Mouse (Mus musculus) adrenal gland (tissue): Measurements from ENCODE around the gene Galns.
"Not testable (repeated sequence)": the region's sequence is repeated elsewhere in the genome, so short reads cannot be mapped to it uniquely, and the experiment has no call there.

Experiments used
- intact Hi-C: fragments of 180-260 bp; cut with DNase I; formaldehyde crosslinking; loops from one replicate; pipeline ENCODE4 v1.15.1; 2025

The Galns gene

GRCm38 (mm10) chr8:122600666-122601065 lies 10.6 kb downstream of the Galns start:
- intact Hi-C loops = no loop called here

- intact Hi-C loops = no loop called here
These were observed 15.2 kb downstream of the Galns start for GRCm38 (mm10) chr8:122596031-122596430.

- intact Hi-C loops = no loop called here
These were observed 17.3 kb downstream of the Galns start for GRCm38 (mm10) chr8:122593783-122594507.

- intact Hi-C loops = no loop called here
These were observed 18.0 kb downstream of the Galns start for GRCm38 (mm10) chr8:122593240-122593639.

GRCm38 (mm10) chr8:122586749-122587148 lies 24.5 kb downstream of the Galns start:
- intact Hi-C loops = no loop called here

- intact Hi-C loops = no loop called here
These were observed 25.1 kb downstream of the Galns start for GRCm38 (mm10) chr8:122586171-122586570.

GRCm38 (mm10) chr8:122585411-122585891 lies 25.8 kb downstream of the Galns start:
- intact Hi-C loops = no loop called here

GRCm38 (mm10) chr8:122584981-122585380 lies 26.3 kb downstream of the Galns start:
- intact Hi-C loops = no loop called here

- intact Hi-C loops = no loop called here
These were observed 30.3 kb downstream of the Galns start for GRCm38 (mm10) chr8:122580926-122581325.

GRCm38 (mm10) chr8:122579196-122579595 lies 32.1 kb downstream of the Galns start:
- intact Hi-C loops = no loop called here

- intact Hi-C loops = no loop called here
These were observed 34.1 kb downstream of the Galns start for GRCm38 (mm10) chr8:122577116-122577515.

GRCm38 (mm10) chr8:122576648-122577022 lies 34.6 kb downstream of the Galns start, which contains the start of gene Aprt:
TSS of gene Aprt (minus strand) at chr8:122576909.
- intact Hi-C loops = no loop called here

GRCm38 (mm10) chr8:122575735-122576647 lies 35.3 kb downstream of the Galns start:
- intact Hi-C loops = no loop called here

GRCm38 (mm10) chr8:122575286-122575685 lies 36.0 kb downstream of the Galns start:
- intact Hi-C loops = no loop called here

GRCm38 (mm10) chr8:122574667-122575251 lies 36.5 kb downstream of the Galns start:
- intact Hi-C loops = no loop called here

- intact Hi-C loops = no loop called here
These were observed 37.0 kb downstream of the Galns start for GRCm38 (mm10) chr8:122574264-122574663.

GRCm38 (mm10) chr8:122573577-122573976 lies 37.7 kb downstream of the Galns start:
- intact Hi-C loops = no loop called here

- intact Hi-C loops = not testable (repeated sequence)
These were observed 38.1 kb downstream of the Galns start for GRCm38 (mm10) chr8:122573176-122573575.

- intact Hi-C loops = no loop called here
These were observed 38.5 kb downstream of the Galns start for GRCm38 (mm10) chr8:122572751-122573150.

GRCm38 (mm10) chr8:122571750-122572267 lies 39.5 kb downstream of the Galns start:
- intact Hi-C loops = no loop called here

GRCm38 (mm10) chr8:122571153-122571552 lies 40.1 kb downstream of the Galns start:
- intact Hi-C loops = no loop called here
